Mouse (Mus musculus) spleen, postnatal 14 days (tissue): ENCODE measurements around the gene Zfp800.

Experiments
- DNase-seq, 2 experiments: peaks; one replicate each; pipeline ENCODE4 v3.0.0; 2021 to 2022; ENCODE audit warnings: low spot score in 2 of 2

The Zfp800 gene

DNA sequence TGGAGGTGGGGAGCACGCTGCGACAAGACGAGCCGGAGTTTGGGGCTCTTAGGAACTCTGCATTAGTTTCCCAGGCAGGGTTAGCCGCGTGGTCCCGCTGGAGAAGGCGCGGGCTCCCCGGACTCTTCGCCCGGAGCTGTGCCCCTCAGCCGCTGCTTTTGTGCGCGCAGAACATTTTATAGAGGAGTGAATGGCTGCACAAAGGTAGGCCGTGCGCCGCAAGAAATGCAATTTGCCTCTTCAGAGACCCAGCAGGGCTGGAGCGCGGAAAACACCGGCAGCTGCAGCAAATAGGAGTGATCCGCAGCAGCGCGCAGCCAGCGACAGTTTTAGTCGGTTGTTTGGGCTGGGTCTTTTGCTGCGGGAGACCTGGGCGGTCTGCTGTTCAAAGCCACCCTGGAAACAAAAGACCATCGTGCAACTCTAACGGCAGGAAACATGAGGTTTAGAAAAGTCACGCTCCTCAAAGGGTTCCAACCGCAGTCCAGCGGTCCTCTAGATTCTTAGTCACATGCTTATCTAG, at the start of gene Zfp800:
Gene Zfp800, minus strand, starts transcription at position 325 of the 523 bp plus-strand sequence.
- DNase-seq = no peak

DNA sequence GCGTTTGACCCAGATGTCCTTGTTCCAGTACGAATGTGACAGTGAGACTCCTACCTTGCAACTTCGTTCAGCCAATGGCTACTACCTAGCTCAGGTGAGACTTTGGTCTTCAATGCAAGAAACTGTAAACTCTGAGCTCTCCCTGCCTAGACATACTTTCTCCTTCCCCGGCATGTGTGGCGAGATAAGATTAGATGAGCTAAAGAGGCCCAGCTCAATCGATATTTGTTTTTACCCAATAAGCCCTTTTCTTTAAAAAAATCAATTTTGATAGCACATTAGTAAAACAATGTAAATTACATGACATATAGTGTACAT, 33.7 kb upstream of the Zfp800 start:
- no peak for DNase-seq

DNA sequence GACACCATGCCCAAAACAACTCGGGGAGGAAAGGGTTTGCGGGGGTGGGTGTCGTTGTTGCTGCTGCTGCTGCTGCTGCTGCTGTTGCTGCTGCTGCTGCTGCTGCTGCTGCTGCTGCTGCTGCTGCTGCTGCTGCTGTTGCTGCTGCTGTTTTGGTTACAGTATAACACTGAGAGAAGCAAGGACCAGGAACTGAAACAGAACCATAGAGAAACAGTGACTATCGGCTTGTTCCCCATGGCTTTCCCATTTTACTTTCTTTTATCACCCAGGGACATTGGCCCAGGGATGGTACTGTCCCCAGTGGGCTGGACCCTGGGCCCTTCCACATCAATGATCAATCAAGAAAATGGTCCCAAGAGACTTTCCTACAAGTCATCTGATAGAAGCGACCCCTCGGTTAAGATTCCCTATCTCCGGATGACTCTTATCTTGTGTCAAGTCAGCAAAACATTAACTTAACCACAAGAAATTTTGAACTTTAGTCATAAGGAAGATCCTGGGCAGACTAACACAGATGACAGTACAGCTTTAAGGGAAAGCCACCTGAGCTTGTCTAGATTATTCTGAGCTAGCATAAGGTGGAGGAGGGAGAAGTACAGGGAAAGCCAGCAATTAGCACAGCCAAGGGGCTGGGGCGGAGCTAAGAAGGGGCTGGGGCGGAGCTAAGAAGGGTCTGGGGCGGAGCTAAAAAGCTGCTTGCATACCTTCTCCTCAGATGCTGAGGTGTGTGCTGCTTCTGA, 33.2 kb upstream of the Zfp800 start:
- DNase-seq = no peak

DNA sequence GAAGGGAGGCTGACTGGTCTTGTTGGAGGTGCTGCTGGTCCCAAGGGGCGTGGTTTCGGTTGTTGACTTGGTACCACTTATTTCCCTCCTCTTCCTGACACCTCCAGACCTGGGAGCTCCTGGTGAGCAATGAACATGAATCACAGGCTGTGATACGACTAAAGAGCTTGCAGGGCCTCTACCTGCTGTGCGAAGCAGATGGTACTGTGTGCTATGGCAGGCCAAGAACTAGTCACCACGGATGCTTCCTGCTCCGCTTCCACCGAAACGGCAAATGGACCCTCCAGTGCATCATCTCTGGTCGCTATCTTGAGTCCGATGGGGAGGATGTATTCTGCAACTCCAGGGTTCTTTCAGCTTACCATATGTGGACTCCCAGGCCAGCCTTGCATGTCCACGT, 32.1 kb upstream of the Zfp800 start:
- no peak for DNase-seq

DNA sequence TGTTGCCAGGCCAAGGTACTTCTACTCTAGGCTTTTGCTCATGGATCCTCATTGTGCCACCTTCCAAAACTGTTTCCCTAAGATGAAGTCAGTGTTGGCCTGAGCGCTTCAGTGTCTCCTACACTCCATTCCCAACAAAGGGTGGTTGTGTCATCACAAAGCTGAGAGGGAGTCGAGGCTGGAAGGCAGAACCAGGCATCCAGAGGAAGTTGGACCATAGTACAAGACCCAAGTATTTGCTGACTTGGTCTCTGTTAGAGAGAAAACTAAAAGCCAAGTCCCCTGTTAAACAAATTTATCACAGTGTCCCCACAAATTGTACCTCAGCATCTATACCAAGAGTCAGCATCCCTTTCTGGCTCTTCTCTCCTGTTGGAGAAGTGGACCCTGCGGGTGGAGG, 30.5 kb upstream of the Zfp800 start, which contains the start of gene Gcc1:
Gene Gcc1, minus strand, starts transcription at position 101 of the 400 bp plus-strand sequence.
- no peak for DNase-seq

DNA sequence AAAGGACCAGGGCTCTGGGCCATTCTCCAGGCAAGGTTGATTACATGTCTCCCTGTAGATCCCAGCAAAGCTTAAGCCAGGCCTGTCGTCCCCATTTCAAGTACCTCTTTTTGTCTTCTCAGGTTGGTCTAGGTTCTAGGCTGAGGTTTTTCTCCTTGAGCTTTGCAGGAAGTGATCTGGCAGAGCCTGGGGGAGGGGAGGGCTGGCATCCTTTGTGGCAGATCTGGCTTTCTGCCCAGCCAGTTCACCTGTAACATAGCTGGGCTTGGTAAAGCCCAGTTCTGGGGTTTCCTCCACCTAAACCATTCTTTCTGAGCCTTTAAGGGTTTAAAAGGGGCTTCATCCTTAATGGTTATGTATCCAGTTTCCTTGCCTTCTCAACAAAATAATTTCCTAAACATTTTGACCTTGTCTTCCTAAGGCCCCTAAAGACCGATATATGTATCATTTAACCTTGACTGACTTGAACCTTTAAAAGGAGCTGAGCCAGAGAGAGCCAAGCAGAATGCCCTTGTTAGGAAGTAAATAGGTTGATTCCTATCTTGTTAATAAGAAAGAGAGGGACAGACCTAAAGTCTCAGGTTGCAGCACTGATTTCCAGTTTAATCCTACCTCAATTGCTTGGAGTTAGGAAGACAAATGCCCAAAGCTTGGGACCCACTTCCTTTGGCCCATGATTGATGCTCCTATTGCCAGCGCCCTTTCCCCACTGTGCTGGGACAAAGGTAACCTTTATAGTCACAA, 29.5 kb upstream of the Zfp800 start, which contains the start of gene Fscn3:
Gene Fscn3, plus strand, starts transcription at position 694 of the 744 bp plus-strand sequence.
- no peak for DNase-seq

DNA sequence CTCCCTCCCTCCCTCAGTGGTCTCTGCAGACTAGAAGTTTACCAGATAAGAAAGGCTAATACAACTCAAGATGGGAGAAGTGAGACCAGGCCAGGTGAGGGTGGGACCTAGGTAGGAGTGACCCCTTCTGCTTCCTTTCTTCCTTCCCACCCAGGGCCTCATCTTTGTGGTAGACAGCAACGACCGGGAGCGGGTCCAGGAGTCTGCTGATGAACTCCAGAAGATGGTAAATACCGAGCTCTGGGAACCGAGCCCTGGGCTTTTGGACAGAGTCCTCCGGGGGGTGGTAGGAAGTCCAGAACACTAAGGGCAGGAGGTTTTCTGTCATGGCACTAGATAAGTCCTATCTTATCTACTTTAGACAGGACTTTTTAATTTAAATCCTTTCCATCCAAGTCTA, 27.2 kb upstream of the Zfp800 start:
- DNase-seq = no peak

DNA sequence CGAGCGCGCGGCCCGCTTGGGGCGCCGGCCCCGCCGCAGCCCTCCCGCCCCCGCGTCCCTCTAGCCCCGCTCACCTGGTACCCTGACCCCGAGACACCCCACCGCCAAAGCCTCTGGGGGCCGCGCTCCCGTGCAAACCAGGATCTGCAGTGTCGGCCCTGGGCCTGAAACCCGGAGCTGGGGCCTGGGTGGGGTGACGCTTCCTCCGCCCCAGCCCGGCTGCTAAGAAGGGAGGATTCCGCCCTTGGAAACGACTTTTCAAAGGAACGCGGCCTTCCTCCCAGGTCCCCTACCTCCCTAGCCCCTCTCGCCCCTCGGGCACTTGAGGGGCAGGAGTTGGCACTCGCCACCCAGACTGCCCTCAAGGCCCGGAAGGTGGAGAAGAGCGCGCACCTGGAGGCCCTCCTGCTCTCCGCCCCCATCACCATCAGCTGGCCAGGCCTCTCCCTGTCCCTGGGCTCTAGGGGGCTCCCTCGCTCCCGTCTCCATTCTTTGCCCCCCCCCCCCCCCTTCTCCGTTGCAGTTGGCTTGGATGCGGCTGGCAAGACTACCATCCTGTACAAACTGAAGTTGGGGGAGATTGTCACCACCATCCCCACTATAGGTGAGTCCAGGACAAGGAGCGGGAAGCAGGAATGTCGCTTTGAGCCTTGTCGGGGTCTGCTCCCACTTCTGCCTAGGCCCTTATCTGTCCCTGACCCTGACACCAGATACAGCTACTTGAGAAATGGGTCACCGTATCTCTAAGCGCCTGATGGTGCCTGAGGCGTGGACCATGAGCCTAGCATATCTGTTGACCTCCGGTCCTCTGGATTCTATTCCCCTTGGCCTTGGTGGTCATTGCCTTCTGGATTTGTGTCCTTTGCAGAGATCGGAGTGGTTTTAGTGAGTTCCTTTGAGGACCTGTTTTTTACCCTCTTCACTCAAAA, 26.2 kb upstream of the Zfp800 start:
- peak; percentile 40 to 44 for DNase-seq

DNA sequence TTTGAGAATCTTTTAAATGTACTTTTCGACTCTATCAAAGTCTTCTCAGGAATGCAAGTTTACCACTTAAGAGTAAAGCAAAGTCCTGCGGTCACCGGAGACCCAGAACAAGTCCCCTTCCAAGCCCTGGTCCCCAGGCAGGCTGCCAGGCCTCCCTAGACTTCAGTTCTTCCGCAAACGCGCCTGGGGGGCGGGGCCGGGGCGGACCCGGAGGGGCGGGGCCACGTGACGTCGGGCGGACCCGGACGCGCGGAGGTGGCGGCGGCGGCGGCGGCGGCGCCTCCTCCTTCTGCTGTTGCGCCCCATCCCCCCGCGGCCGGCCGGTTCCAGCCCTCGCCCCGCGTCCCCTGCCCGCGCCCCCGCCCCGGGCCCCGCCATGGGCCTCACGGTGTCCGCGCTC, 25.5 kb upstream of the Zfp800 start, which contains the start of gene Arf5:
Gene Arf5, plus strand, starts transcription at position 248 of the 400 bp plus-strand sequence.
- peak; percentile 93 to 96 for DNase-seq

DNA sequence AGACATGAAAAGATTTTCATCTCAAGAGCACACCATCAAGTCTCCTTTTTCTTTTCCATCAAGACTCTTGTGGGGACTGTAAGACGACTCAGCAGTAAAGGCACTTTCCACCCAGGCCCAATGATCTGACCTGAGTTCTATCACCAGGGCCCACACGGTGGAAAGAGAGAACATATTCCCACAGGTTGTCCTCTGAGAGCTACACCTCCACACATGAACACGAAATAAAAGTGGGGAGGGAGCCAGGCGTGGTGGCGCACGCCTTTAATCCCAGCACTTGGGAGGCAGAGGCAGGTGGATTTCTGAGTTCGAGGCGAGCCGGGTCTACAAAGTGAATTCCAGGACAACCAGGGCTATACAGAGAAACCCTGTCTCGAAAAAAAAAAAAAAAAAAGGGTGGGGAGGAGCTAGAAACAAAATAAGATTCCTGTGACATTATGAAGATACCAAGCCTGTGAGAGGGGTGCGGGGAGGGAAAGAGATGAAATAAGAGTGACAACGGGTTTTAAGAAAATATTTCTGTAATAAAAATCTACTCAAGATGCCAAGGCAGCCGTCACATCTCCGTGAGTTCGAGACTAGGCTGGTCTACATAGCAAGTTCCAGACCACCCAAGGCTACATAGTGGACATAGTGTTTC, 25.0 kb upstream of the Zfp800 start:
- DNase-seq = no peak

DNA sequence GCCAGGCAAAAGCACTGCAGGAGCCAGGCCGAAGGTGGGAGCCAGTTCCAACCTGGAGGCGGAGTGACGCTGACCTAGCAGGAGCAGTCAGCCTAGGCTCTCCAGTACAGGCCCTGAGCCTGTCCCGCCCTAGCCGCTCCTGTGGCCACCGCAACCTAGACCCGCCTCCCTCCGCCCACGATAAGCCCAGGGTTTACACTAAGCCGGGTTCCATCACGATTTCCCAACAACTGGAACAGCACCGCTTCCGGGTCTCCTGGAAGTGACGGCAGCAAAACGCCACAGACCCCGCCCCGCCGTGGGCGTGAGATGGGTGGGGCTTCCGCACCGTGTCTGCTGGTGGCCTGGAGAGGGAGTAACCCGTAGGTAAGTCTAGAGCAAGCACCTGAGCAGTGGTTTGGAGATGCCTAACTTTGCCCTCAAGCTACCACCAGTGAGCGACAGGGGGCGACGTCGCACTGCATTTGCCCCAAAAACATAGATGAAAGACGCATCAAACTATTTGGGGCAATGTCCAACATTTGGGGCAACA, 23.7 kb upstream of the Zfp800 start:
- peak; percentile 93 to 94 for DNase-seq

DNA sequence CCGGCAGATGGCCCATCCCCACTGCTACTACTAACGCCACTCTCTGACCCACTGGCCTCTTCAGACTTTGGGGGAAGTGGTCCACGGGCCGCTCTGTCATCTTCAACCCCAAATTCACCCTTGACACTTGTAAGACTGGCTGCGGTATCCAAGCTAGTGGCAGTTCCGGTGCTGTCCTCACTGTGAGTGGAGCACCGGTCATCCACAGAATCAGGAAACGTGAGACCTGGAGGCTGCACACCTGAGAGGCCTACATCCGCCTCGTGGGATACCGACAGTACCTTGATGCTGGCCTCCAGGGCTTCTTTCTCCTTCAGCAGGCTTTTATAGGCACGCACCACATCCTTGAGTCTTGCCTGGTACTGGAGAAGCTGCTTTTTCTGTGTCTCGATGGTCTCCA, 23.1 kb upstream of the Zfp800 start:
- DNase-seq = no peak

DNA sequence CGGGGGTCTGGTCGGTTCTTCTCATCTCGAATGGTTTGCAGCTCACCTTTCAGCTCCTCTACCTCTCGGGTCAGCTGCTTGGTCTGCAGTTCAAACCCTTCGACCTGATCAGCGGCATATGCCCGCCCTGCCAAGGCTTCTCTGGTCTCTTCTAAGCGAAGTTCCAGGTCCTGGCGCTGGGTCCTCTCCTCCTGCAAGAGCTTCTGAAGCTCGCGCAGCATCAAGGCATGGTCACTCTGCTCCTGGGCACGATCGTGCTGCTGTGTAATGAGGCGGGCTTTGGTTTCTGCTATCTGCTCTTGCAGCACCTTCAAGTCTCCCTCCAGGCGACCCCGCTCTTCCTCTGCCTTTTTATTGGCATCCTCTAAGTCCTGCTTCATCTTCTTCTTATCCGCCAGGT, 22.6 kb upstream of the Zfp800 start:
- DNase-seq = no peak

DNA sequence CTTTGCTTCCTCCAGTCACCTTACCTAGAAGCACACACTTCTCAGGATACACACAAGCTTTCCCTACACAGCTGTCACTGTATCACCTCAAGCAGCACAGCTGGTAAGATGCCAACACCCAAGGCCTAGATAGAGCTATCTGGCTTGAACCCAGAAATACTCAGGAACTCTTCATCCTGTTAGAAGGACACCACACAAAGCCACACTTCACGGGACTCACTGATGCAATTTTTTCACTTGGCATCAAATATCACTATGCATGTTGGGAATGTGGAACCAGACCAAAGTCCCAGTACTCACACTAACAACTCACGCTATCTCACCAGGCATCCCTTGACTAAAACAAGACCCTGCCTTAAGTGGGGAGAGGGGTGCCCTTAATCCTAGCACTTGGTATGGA, 21.9 kb upstream of the Zfp800 start:
- no peak for DNase-seq

DNA sequence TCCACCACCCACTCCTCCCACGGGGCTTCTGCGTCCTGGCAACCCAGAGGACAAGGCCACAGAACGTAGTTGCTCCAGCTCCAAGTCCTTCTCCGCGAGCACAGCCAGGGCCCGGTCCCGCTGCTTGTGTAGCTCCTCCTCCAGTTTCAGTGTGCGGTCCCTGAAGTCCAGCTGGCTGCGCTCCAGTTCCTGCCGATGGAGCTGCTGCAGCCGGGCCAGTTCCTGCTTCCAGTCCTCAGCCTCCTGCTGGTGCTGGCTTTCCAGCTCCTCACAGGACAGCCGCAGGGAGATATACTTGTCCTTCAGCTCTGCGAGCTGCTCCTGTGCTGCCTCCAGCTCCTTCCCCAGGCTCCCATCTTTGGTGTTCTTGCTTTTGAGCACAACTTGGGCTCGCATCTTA, 20.6 kb upstream of the Zfp800 start:
- no peak for DNase-seq

DNA sequence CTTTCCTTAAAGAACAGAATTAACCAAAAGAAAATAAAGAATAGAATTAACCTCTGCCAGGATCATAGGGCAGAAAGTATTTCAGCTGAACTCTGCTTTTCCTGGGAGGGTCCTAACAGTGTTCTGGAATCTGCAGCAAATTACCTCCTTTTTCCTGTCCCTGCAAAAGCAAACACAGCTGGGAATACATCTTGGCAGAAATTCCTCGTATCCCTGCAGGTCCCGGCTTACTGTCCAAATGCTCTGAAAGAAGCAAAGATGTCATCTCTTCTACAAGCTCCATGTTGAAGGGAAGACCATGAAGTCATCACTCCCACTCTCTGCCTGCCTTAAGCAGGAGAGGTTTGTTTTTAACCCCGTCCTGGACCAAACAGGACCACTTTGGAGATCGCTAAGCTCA, 19.2 kb upstream of the Zfp800 start:
- DNase-seq = no peak

DNA sequence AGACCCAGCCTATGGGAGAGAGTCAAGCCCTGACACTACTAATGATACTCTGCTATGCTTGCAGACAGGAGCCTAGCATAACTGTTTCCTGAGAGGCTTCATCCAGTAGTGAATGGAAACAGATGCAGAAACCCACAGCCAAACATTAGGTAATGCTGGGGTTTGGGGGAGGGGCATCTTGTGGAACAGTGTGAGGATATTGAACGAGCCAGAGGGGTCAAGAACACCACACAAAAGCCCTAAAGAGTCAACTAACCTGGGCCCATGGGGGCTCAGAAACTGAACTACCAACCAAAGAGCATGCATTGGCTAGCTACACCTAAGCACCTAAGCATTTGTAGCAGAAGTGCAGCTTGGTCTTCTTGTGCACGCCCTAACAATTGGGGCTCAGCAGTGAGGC, 13.4 kb upstream of the Zfp800 start:
- no peak for DNase-seq

DNA sequence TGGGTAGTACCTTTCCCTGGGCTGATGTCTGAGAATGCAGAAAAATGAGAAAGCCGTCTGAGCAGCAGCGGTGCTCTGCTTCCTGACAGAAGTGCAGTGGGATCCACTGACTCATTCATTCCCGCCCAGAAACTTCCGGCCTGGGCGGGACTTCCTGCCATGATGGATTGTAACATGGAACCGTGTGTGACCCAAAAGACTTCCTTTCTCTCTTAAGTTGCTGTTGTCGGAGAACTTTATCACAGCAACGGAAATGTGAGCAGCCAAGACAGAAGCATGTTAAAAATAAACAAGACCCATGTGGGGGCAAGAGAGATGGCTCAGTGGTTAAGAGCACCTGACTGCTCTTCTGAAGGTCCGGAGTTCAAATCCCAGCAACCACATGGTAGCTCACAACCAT, 12.2 kb upstream of the Zfp800 start:
- no peak for DNase-seq

DNA sequence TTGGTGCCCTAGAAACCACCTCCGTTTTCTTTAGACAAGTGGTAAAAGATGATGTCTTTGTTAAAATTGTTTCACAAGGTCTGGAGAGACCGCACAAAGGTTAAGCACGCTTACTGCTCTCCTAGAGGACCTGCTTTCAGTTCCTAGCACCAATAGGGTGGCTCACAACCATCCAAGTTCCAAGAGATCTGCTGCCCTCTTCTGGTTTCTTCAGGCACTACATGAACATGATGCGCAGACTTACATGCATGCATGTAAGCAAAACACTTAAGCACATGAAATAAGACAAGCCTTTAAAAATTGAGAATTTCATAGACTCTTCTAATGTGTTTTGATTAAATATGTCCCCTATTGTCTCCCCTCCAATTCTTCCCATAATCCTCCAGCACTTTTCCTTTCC, 2.0 kb upstream of the Zfp800 start:
- DNase-seq = no peak

DNA sequence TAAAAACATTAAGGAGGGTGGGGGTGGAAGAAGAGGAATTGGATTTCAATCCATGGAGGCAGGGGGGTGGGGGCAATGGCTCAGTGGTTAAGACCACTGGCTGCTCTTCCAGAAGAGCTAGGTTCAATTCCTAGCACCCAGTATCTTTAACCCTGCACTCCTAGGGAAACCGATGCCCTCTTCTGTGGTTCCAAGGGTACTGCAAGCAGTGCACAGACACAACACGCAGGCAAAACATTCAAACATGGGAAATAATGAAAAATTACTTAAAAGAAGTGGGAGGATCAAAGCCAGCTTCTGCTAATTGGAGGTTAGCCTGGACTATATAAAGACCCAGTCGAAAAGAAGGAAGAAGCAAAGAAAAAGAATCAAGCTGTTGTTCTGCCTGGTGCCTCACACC, 921 bp upstream of the Zfp800 start:
- no peak for DNase-seq

DNA sequence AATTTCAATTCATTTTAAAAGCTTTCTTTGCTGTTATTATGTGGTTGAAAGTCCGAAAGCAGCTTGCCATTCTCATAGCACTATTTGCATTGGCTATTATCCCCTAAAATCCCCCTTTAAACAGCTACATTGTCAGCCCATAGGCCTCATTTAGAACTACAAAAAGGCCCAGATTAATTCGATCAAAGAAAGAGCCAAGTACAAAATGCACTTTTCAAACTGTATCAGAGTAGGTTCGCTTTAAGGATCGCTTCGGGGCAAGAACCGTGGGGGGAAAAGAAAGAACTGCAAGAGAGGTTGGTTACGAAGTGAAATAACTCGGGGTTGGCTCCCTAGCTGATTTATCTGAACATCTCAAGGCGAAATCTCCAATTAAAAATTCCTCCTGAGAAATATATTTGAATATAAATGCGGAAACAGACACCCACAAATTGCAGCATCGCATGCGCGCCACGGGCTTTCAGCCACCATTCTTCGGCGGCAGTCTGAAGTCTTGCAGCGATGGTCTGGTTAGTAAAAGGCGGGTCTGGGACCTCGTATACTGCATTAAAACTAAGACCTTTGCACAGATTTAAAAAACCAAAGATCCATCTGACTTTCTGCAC, 850 bp downstream of the Zfp800 start:
- no peak for DNase-seq
